Mouse (Mus musculus): ENCODE results near the gene Cdcp1. TPM values are rescaled to one million over a fixed set of nuclear protein-coding genes. Genes with fewer than 3 reads are reported as not detected.

Gene Cdcp1
- polyA plus RNA-seq, 1 experiment from 2014 or later: 0.39 TPM

DNA sequence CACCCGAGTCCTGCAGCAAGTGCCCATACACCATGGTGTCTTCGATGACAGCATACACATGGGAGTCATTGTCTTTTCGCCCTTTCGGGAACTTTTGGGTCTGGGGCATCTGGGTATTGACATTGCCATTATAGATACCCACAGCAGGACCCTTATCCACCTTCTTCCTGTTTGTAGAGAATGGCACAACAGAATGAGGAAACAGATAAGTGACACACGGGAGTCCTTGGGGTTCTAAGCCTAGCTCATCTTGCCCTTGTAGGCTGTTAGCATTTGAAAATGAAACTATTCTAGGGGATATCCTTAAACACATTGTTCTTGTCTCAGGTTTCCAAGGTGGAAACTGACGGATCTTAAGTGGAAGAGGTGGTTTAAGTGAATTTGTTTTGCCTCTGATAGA is 42.1 kb downstream of the Cdcp1 start:
- no peaks in the 10 kb centered on the region for H3K4me1 ChIP-seq (replicated peaks)
- ATAC-seq (replicated peaks; ENCODE audit: insufficient number of reproducible peaks, insufficient read depth, low FRiP score, low read depth): no peak
- 71% methylated on average over 6 of the region's 6 CpGs for WGBS
- no peaks in the 10 kb centered on the region for H3K36me3 ChIP-seq
- H3K27ac ChIP-seq: no peak overlapping the region
- H3K4me3 ChIP-seq: no peak overlapping the region
- H3K27me3 ChIP-seq: no peaks in the 10 kb centered on the region
- H3K9me3 ChIP-seq (replicated peaks): no peaks in the 10 kb centered on the region
- no peak overlapping the region for H3K4me2 ChIP-seq
- no peak overlapping the region for H3K9ac ChIP-seq

GRCm38 (mm10) chr9:123165781-123166443 is 49.9 kb downstream of the Cdcp1 start:
- Histone ChIP-seq H3K36me3 (no peaks in the 10 kb centered on the region), H3K27me3 (no peaks in the 10 kb centered on the region), H3K4me3 (no peak overlapping the region), H3K9ac (no peak overlapping the region), H3K4me2 (no peak overlapping the region), H3K4me1 (replicated peaks) (no peaks in the 10 kb centered on the region), H3K27ac (no peak overlapping the region), H3K9me3 (replicated peaks) (no peaks in the 10 kb centered on the region)
- 84% methylated on average over 3 of the region's 3 CpGs for WGBS
- ATAC-seq (replicated peaks; ENCODE audit: insufficient number of reproducible peaks, insufficient read depth, low FRiP score, low read depth): no peak

DNA sequence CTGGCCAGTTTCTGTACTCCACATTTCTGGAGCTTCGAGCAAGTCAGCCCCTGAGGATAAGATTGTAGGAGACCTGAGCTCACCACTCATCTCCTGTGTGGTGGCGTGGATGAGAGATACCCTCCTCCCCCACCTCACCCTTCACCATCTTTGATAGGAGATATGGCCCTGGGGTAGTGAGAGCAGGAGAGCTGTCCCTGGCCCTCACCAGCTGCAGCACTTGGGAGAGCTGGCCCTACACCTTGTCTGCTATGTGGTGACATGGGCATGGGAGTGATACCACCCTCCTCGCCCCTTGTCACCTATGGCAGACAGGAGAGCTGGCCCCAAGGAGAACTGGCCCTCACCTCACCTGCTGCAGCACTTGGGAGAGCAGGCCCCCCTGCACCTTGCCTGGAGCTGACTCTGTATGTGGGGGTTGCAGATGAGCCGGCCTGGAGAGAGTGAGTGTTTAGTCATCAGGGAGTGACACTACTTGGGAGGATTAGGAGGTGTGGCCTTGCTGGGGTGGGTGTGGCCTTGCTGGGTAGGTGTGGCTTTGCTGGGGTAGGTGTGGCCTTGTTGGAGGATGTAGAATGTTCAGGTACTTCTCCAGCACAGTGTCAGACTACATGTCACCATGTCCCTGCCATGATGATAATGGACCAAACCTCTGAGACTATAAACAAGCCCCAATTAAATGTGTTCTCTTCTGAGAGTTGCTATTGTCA is 52.7 kb downstream of the Cdcp1 start:
- no peak overlapping the region for H3K4me2 ChIP-seq
- H3K27me3 ChIP-seq: no peaks in the 10 kb centered on the region
- no peak overlapping the region for H3K4me3 ChIP-seq
- no peak overlapping the region for H3K27ac ChIP-seq
- H3K4me1 ChIP-seq (replicated peaks): no peaks in the 10 kb centered on the region
- no peaks in the 10 kb centered on the region for H3K9me3 ChIP-seq (replicated peaks)
- no peaks in the 10 kb centered on the region for H3K36me3 ChIP-seq
- WGBS: 72% methylated on average over 4 of the region's 4 CpGs
- ATAC-seq (replicated peaks; ENCODE audit: insufficient number of reproducible peaks, insufficient read depth, low FRiP score, low read depth): 0 out of 2 replicates have a peak, but pooled peaks have one; percentile 22
- H3K9ac ChIP-seq: no peak overlapping the region

GRCm38 (mm10) chr9:123161792-123162191 is 54.0 kb downstream of the Cdcp1 start:
- Histone ChIP-seq H3K4me2 (no peak overlapping the region), H3K4me1 (replicated peaks) (no peaks in the 10 kb centered on the region), H3K27me3 (no peaks in the 10 kb centered on the region), H3K4me3 (no peak overlapping the region), H3K9me3 (replicated peaks) (no peaks in the 10 kb centered on the region), H3K27ac (no peak overlapping the region), H3K9ac (no peak overlapping the region), H3K36me3 (no peaks in the 10 kb centered on the region)
- WGBS: 47% methylated on average over 2 of the region's 2 CpGs
- ATAC-seq (replicated peaks; ENCODE audit: insufficient number of reproducible peaks, insufficient read depth, low FRiP score, low read depth): no peak

DNA sequence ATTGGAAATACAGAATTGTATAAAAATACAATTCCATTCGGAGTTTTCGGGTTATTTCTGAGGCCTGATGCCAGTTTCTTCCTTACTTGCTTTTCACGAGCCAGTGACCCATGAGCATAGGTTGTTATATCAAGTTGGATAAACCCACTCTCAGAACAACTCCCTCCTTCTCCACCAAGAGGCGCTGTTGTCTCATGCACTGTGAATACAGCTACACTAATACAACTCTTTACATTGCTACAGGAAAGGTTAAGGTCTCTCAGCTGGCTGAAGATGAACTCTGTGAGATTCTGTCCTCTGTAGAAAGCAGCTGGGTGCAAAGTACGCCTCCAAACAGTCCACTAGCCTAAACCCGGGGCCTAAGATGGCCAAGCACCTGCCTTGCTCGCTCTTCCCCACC is 56.5 kb downstream of the Cdcp1 start:
- ATAC-seq (replicated peaks; ENCODE audit: insufficient number of reproducible peaks, insufficient read depth, low FRiP score, low read depth): no peak

DNA sequence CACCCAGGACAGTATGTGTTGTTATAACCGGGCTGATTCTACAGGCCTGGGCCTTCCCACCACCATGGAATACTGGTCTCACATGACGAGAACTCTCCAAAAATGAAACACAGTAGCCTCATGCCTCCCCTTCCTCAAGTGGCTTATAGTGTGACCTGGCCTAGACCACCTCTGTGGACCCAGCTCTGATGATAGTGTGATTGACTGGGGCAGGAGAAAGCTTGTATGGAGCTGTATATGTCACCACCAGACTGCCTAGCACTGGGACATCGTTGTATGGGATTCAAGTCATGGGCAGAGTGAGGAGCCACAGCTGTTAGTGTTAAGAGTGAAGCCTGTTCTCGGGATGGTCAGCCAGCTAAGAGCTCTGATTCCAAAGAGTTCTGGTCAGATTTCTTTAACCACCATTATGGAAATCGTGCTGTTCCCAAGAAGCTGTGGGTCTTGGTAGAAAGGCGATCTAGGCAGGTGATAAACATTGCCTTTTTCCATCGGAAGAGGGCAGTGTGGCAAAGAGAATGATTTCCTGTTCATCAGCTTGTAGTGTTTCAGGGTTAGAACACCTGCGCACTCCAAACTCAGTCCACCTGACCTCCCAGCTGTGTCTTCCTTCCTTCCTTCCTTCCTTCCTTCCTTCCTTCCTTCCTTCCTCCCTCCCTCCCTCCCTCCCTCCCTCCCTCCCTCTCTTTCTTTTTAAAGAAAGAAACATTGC is 57.6 kb downstream of the Cdcp1 start:
- Histone ChIP-seq H3K27me3 (no peaks in the 10 kb centered on the region), H3K4me1 (replicated peaks) (no peaks in the 10 kb centered on the region), H3K36me3 (no peaks in the 10 kb centered on the region), H3K9ac (no peak overlapping the region), H3K4me3 (no peak overlapping the region), H3K4me2 (no peak overlapping the region), H3K27ac (no peak overlapping the region), H3K9me3 (replicated peaks) (no peaks in the 10 kb centered on the region)
- no peak for ATAC-seq (replicated peaks; ENCODE audit: insufficient number of reproducible peaks, insufficient read depth, low FRiP score, low read depth)
- WGBS: 51% methylated on average over 8 of the region's 8 CpGs

More for the DNA sequence above, 56.5 kb downstream of the Cdcp1 start:
- no peaks in the 10 kb centered on the region for H3K27me3 ChIP-seq
- H3K9me3 ChIP-seq (replicated peaks): no peaks in the 10 kb centered on the region
- H3K4me2 ChIP-seq: no peak overlapping the region
- H3K4me3 ChIP-seq: no peak overlapping the region
- no peaks in the 10 kb centered on the region for H3K36me3 ChIP-seq
- no peak overlapping the region for H3K27ac ChIP-seq
- no peaks in the 10 kb centered on the region for H3K4me1 ChIP-seq (replicated peaks)
- WGBS: 50% methylated on average over 7 of the region's 7 CpGs
- no peak overlapping the region for H3K9ac ChIP-seq

- H3K4me2 ChIP-seq: no peak overlapping the region
- no peak overlapping the region for H3K27ac ChIP-seq
- no peaks in the 10 kb centered on the region for H3K9me3 ChIP-seq (replicated peaks)
- no peak overlapping the region for H3K9ac ChIP-seq
- H3K4me3 ChIP-seq: no peak overlapping the region
- no peaks in the 10 kb centered on the region for H3K27me3 ChIP-seq
- no peaks in the 10 kb centered on the region for H3K4me1 ChIP-seq (replicated peaks)
- ATAC-seq (replicated peaks; ENCODE audit: insufficient number of reproducible peaks, insufficient read depth, low FRiP score, low read depth): no peak
- H3K36me3 ChIP-seq: no peaks in the 10 kb centered on the region
Measured at GRCm38 (mm10) chr9:123157699-123158098, 58.1 kb downstream of the Cdcp1 start.

DNA sequence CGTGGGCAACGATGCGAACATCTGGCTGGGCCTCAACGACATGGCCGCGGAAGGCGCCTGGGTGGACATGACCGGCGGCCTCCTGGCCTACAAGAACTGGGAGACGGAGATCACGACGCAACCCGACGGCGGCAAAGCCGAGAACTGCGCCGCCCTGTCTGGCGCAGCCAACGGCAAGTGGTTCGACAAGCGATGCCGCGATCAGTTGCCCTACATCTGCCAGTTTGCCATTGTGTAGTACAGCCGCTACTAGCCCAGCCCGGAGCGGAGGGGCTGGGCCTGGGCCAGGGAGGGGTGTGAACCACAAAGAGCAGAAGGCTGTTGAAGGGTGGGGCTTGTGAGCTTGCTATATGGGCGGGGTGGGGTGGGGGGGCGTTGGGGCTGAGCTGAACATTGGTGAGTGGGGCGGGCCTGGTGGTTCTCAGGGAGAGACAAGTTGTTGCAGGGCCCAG is 58.9 kb downstream of the Cdcp1 start:
- Histone ChIP-seq H3K9me3 (replicated peaks) (no peaks in the 10 kb centered on the region), H3K9ac (no peak overlapping the region), H3K36me3 (no peaks in the 10 kb centered on the region), H3K4me2 (peak overlapping the region; percentile 56), H3K27ac (no peak overlapping the region), H3K27me3 (no peaks in the 10 kb centered on the region), H3K4me3 (peak overlapping the region; percentile 26), H3K4me1 (replicated peaks) (no peaks in the 10 kb centered on the region)
- WGBS: 29% methylated on average over 30 of the region's 30 CpGs
- ATAC-seq (replicated peaks; ENCODE audit: insufficient number of reproducible peaks, insufficient read depth, low FRiP score, low read depth): 0 out of 2 replicates have a peak, but pooled peaks have one; percentile 29

DNA sequence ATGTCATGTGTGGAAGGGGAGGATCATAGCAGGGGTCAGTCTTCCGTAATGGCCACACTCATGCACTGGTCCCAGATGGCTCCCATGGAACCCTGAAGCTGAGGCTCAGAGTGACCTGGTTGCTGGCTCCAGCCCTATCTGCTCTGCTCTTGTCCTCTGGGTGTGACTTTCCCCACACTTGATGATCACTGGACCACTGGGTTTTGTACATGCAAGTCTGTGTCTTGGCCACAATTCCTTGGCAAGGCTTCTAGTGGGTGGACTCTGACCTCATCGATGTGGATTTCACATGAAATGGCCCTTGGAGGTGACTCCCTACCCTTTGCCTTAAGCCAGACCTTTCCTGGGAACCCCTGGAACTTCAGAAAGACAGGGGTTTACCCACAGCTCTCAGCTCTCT is 62.7 kb downstream of the Cdcp1 start:
- H3K4me3 ChIP-seq: no peak overlapping the region
- no peak overlapping the region for H3K4me2 ChIP-seq
- no peaks in the 10 kb centered on the region for H3K27me3 ChIP-seq
- WGBS: 88% methylated on average over 2 of the region's 2 CpGs
- no peak overlapping the region for H3K9ac ChIP-seq
- no peaks in the 10 kb centered on the region for H3K36me3 ChIP-seq
- no peak for ATAC-seq (replicated peaks; ENCODE audit: insufficient number of reproducible peaks, insufficient read depth, low FRiP score, low read depth)
- no peaks in the 10 kb centered on the region for H3K9me3 ChIP-seq (replicated peaks)
- H3K27ac ChIP-seq: no peak overlapping the region
- H3K4me1 ChIP-seq (replicated peaks): no peaks in the 10 kb centered on the region

- no peak for ATAC-seq (replicated peaks; ENCODE audit: insufficient number of reproducible peaks, insufficient read depth, low FRiP score, low read depth)
- Histone ChIP-seq H3K9ac (no peak overlapping the region), H3K27me3 (no peaks in the 10 kb centered on the region), H3K36me3 (no peaks in the 10 kb centered on the region), H3K4me1 (replicated peaks) (no peaks in the 10 kb centered on the region), H3K27ac (no peak overlapping the region), H3K4me2 (no peak overlapping the region), H3K9me3 (replicated peaks) (no peaks in the 10 kb centered on the region), H3K4me3 (no peak overlapping the region)
- 59% methylated on average over 3 of the region's 3 CpGs for WGBS
Measured at GRCm38 (mm10) chr9:123152026-123152425, 63.8 kb downstream of the Cdcp1 start.

DNA sequence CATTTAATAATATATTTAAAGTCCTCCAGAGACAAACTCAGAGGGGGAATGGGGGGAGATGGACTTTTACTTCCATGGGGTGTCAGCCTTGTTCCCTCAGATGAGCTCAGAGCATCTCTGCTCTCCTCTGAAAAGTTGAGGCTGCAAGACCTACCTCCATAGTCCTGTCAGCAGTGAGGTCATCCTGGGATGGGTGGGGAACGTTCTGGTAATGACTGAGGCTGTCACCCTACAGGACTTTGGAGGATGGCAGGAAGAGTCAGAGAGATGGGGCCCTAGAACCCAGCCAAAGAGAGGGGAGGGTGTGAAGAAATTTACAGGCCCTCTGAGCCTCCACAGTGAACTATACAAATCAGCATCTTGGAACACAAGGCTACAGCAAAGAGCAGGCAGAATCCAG is 64.3 kb downstream of the Cdcp1 start:
- H3K4me1 ChIP-seq (replicated peaks): no peaks in the 10 kb centered on the region
- no peaks in the 10 kb centered on the region for H3K36me3 ChIP-seq
- no peak for ATAC-seq (replicated peaks; ENCODE audit: insufficient number of reproducible peaks, insufficient read depth, low FRiP score, low read depth)
- H3K27ac ChIP-seq: no peak overlapping the region
- no peaks in the 10 kb centered on the region for H3K27me3 ChIP-seq
- no peak overlapping the region for H3K4me2 ChIP-seq
- H3K4me3 ChIP-seq: no peak overlapping the region
- no peak overlapping the region for H3K9ac ChIP-seq
- no peaks in the 10 kb centered on the region for H3K9me3 ChIP-seq (replicated peaks)
- WGBS: 30% methylated on average over 1 of the region's 1 CpGs

Data from heart, embryonic 15.5 days (tissue).